In the genomic region with DNA sequence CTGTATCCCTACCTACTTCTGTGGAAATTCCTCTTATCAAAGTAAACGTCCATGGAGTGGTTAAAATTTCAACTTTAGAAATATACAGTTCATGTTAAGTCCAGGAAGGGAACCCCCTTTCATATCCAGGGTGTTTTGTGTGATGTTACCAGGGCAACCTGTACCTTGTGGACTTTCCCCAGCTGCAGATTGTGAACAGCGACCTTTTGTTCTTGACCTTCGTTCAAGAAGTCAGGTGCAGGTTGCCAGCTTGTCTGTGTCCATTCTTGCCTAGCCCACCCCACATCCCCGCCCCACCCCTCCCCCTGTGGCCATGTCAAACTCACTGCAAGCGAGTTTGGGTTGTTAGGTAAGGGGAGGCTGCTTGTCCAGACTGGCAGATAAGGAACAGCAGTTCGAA, we compare ENCODE assay signal across 10 mouse cellular contexts. TPM values are rescaled to one million over a fixed set of nuclear protein-coding genes. Genes with fewer than 3 reads are reported as not detected.
DNase-seq lines count a peak whose midpoint lies in the region; ATAC-seq lines count a peak whose summit lies in the region.
"Had no signal": no experiment of that assay in that cellular context is flagged by ENCODE, and none has a peak within 500 bp of the region (broad histone marks: within the 10 kb centered on the region; RNA-seq: fewer than 3 reads in every experiment).

No protein-coding gene starts in this region.

- H3K4me2 ChIP-seq in heart, embryonic 16.5 days (ENCODE audit: low read depth, low read length) = no peak overlapping the region
- no peak overlapping the region for H3K4me2 ChIP-seq in limb, embryonic 13.5 days (replicated peaks)
- H3K4me2 ChIP-seq: hindbrain, embryonic 15.5 days had no signal

- ATAC-seq in heart, embryonic 16.5 days (replicated peaks; ENCODE audit: extremely low read depth, insufficient read depth, low FRiP score) = no peak
- ATAC-seq in limb, embryonic 13.5 days (ENCODE audit: low FRiP score, low read depth) = no peak

- 21% methylated on average over 6 of the region's 6 CpGs for WGBS in heart, embryonic 16.5 days
- WGBS in limb, embryonic 13.5 days = 42% methylated on average over 6 of the region's 6 CpGs

- no peak for DNase-seq in heart, postnatal 4 days
- peak; percentile 64 for DNase-seq in R1 (ENCODE audit: low read depth, low spot score)
- DNase-seq in lung, postnatal 25 days (ENCODE audit: low spot score) = peak; percentile 34
- DNase-seq in gastrocnemius, postnatal 10 days = no peak
- no peak for DNase-seq in right cerebral cortex, postnatal 10 days (ENCODE audit: low spot score in 2 of 2)
- no peak for DNase-seq in natural killer cell, adult 2 months (ENCODE audit: low spot score in 2 of 2)
- DNase-seq: gastrocnemius, postnatal 14 days had no signal

- peak overlapping the region; percentile 9; the same call in 1 of the 2 replicates for H3K27ac ChIP-seq in heart, embryonic 16.5 days (ENCODE audit: low read length)
- H3K27ac ChIP-seq in limb, embryonic 13.5 days = peak overlapping the region; percentile 10; the same call in 1 of the 2 replicates
- H3K27ac ChIP-seq: hindbrain, embryonic 15.5 days had no signal

- H3K27me3 ChIP-seq in heart, embryonic 16.5 days (ENCODE audit: control insufficient read depth, insufficient read depth, low read length) = no peaks in the 10 kb centered on the region
- no peaks in the 10 kb centered on the region for H3K27me3 ChIP-seq in limb, embryonic 13.5 days
- H3K27me3 ChIP-seq: hindbrain, embryonic 15.5 days had no signal

- H3K4me1 ChIP-seq in heart, embryonic 16.5 days (ENCODE audit: control insufficient read depth, insufficient read depth, low read length) = peaks cover 14% of the 10 kb centered on the region
- peaks cover 20% of the 10 kb centered on the region for H3K4me1 ChIP-seq in limb, embryonic 13.5 days

- no peak overlapping the region for H3K9ac ChIP-seq in heart, embryonic 16.5 days (ENCODE audit: low read length)
- no peak overlapping the region for H3K9ac ChIP-seq in limb, embryonic 13.5 days
- H3K9ac ChIP-seq: hindbrain, embryonic 15.5 days had no signal

- H3K36me3 ChIP-seq in heart, embryonic 16.5 days (ENCODE audit: control insufficient read depth, insufficient read depth) = peaks cover 16% of the 10 kb centered on the region
- peaks cover 23% of the 10 kb centered on the region for H3K36me3 ChIP-seq in limb, embryonic 13.5 days
- H3K36me3 ChIP-seq: hindbrain, embryonic 15.5 days had no signal

- H3K9me3 ChIP-seq in heart, embryonic 16.5 days (replicated peaks; ENCODE audit: control insufficient read depth, low read length) = no peaks in the 10 kb centered on the region
- H3K9me3 ChIP-seq in limb, embryonic 13.5 days = no peaks in the 10 kb centered on the region
- H3K9me3 ChIP-seq: hindbrain, embryonic 15.5 days had no signal

- no peak overlapping the region for H3K4me3 ChIP-seq in heart, embryonic 16.5 days (ENCODE audit: low read length)
- no peak overlapping the region for H3K4me3 ChIP-seq in limb, embryonic 13.5 days
- H3K4me3 ChIP-seq: hindbrain, embryonic 15.5 days had no signal

RNA-seq across cellular contexts. Expression of gene Syde2, which starts 39.4 kb away (rescaled TPM):
- 10.2 and 10.3 TPM in 2 replicates for polyA plus RNA-seq in heart, embryonic 16.5 days (2015; fragmentation: Nextera tagmentation; extraction: Ambion mirVana)
- total RNA-seq in heart, postnatal 4 days (2021) = 10 to 100 TPM; 33.2 to 35.2 TPM
- 1.9 and 2.3 TPM in 2 replicates for polyA plus RNA-seq in limb, embryonic 13.5 days (2015; fragmentation: Nextera tagmentation; extraction: Ambion mirVana)
- total RNA-seq in gastrocnemius, postnatal 10 days (2021) = 1 to 10 TPM; 2.5 to 2.6 TPM

Comparison
In these comparisons a context has a peak if more than half of its experiments do, and no peak if none do; other contexts are left out.
1. DNase-seq: peak in R1 (single experiment) and lung, postnatal 25 days (single experiment); none in heart, postnatal 4 days (single experiment), gastrocnemius, postnatal 10 days (single experiment), right cerebral cortex, postnatal 10 days (0 of 2) and natural killer cell, adult 2 months (0 of 2).
2. RNA of gene Syde2, which starts 39.4 kb away (total RNA-seq): 33.2 to 35.2 TPM in heart, postnatal 4 days; 2.5 to 2.6 TPM in gastrocnemius, postnatal 10 days; every median in the first group is over 4 times any median in the second.